Mouse (Mus musculus) lung, postnatal 25 days (tissue): ENCODE data around the gene Frmd4b.

Experiments
- DNase-seq: peaks from one replicate; pipeline ENCODE4 v3.0.0; 2022; ENCODE audit warnings: low spot score

Frmd4b gene

GRCm38 (mm10) chr6:97252711-97253221, 364.6 kb downstream of the Frmd4b start, which contains the start of gene Lmod3:
Gene Lmod3 (minus strand): TSS chr6:97252759.
- no peak for DNase-seq

GRCm38 (mm10) chr6:97252086-97252485, 365.3 kb downstream of the Frmd4b start:
- no peak for DNase-seq

- DNase-seq, result peak; percentile 68
Observed at GRCm38 (mm10) chr6:97250966-97251365, 366.4 kb downstream of the Frmd4b start.

- no peak for DNase-seq
Observed at GRCm38 (mm10) chr6:97245200-97245599, 372.1 kb downstream of the Frmd4b start.

- DNase-seq, result no peak
Observed at GRCm38 (mm10) chr6:97242522-97242921, 374.8 kb downstream of the Frmd4b start.

- DNase-seq, result no peak
Observed at GRCm38 (mm10) chr6:97240092-97240491, 377.2 kb downstream of the Frmd4b start.

GRCm38 (mm10) chr6:97239360-97239759, 378.0 kb downstream of the Frmd4b start:
- no peak for DNase-seq
